Mouse (Mus musculus) forebrain, embryonic 13.5 days (tissue): Measurements from ENCODE around the gene Phf24. TPM values are rescaled to one million over a fixed set of nuclear protein-coding genes. Genes with fewer than 3 reads are reported as not detected.
A peak's percentile ranks its signal among the peaks of the same experiment; 100 is the strongest.

Source experiments
- ATAC-seq: fragments of 200-750 bp; cut with Nextera tagmentation; 2 replicates; pipeline ENCODE4 v1.8.0; 2017
- H3K27ac ChIP-seq: fragments of 300-500 bp; sonication (generic); 2 replicates; pipeline ENCODE4 v1.5.1; 2015; ENCODE audit warnings: inconsistent platforms, mild to moderate bottlenecking, moderate library complexity
- H3K27me3 ChIP-seq: fragments of 300-500 bp; sonication (generic); 2 replicates; pipeline ENCODE4 v1.6.1; 2015; ENCODE audit warnings: mild to moderate bottlenecking, inconsistent platforms
- H3K36me3 ChIP-seq: fragments of 300-500 bp; sonication (generic); 2 replicates; pipeline ENCODE4 v1.6.1; 2015; ENCODE audit warnings: mild to moderate bottlenecking, inconsistent platforms; ENCODE audit not compliant: poor library complexity, severe bottlenecking
- H3K4me1 ChIP-seq: fragments of 300-500 bp; sonication (generic); 2 replicates; pipeline ENCODE4 v1.6.1; 2015; ENCODE audit warnings: inconsistent platforms
- H3K4me2 ChIP-seq: fragments of 300-500 bp; sonication (generic); 2 replicates; pipeline ENCODE4 v1.6.1; 2015; ENCODE audit warnings: inconsistent platforms, mild to moderate bottlenecking, moderate library complexity
- H3K4me3 ChIP-seq: fragments of 300-500 bp; sonication (generic); 2 replicates; pipeline ENCODE4 v1.5.1; 2015; ENCODE audit warnings: mild to moderate bottlenecking, inconsistent platforms
- H3K9ac ChIP-seq: fragments of 300-500 bp; sonication (generic); 2 replicates; pipeline ENCODE4 v1.6.1; 2015; ENCODE audit warnings: mild to moderate bottlenecking, inconsistent platforms
- H3K9me3 ChIP-seq: fragments of 300-500 bp; sonication (generic); replicated peaks from 2 replicates; pipeline ENCODE4 v1.6.1; 2016; ENCODE audit warnings: inconsistent platforms
- WGBS: fragments of 180-500 bp; shearing (Covaris S2); methylation state at CpG from one replicate; pipeline ENCODE4 v1.1.7; 2015; 5-methylcytosine and 5-hydroxymethylcytosine counted together
- polyA plus RNA-seq: library from polyadenylated mRNA; unstranded; fragments of >200 nt; fragmentation: Nextera tagmentation; extraction: Ambion mirVana; gene quantifications from 2 replicates; pipeline ENCODE4 v1.2.1, GENCODE M21; 2015

The Phf24 gene
- polyA plus RNA-seq, 1 experiment from 2014 or later: 8.2 TPM

GRCm38 (mm10) chr4:42952563-42952962 is 36.1 kb downstream of the Phf24 start:
- peaks cover 29% of the 10 kb centered on the region for H3K36me3 ChIP-seq
- H3K4me2 ChIP-seq: peak overlapping the region; percentile 98
- peak overlapping the region; percentile 91 for H3K9ac ChIP-seq
- no peaks in the 10 kb centered on the region for H3K27me3 ChIP-seq
- H3K27ac ChIP-seq: peak overlapping the region; percentile 97
- peak overlapping the region; percentile 69 for H3K4me3 ChIP-seq
- no peak for ATAC-seq
- H3K4me1 ChIP-seq: peaks cover 71% of the 10 kb centered on the region
- H3K9me3 ChIP-seq: no peaks in the 10 kb centered on the region
- 87% methylated on average over 7 of the region's 7 CpGs for WGBS

GRCm38 (mm10) chr4:42953435-42954094 is 37.1 kb downstream of the Phf24 start:
- 8% methylated on average over 10 of the region's 10 CpGs for WGBS
- Histone ChIP-seq H3K27me3 (no peaks in the 10 kb centered on the region), H3K4me2 (peak overlapping the region; percentile 98), H3K9me3 (no peaks in the 10 kb centered on the region), H3K9ac (peak overlapping the region; percentile 91), H3K4me3 (peak overlapping the region; percentile 69), H3K27ac (peak overlapping the region; percentile 97), H3K36me3 (peaks cover 38% of the 10 kb centered on the region), H3K4me1 (peaks cover 61% of the 10 kb centered on the region)
- no peak for ATAC-seq

- H3K36me3 ChIP-seq: peaks cover 46% of the 10 kb centered on the region
- peaks cover 53% of the 10 kb centered on the region for H3K4me1 ChIP-seq
- H3K9ac ChIP-seq: no peak overlapping the region; the same call in 1 of the 2 replicates
- no peaks in the 10 kb centered on the region for H3K27me3 ChIP-seq
- 6% methylated on average over 10 of the region's 10 CpGs for WGBS
- H3K4me2 ChIP-seq: peak overlapping the region; percentile 98
- no peak overlapping the region for H3K4me3 ChIP-seq
- no peak for ATAC-seq
- H3K9me3 ChIP-seq: no peaks in the 10 kb centered on the region
- peak overlapping the region; percentile 97 for H3K27ac ChIP-seq
Measured at GRCm38 (mm10) chr4:42954297-42954696, 37.8 kb downstream of the Phf24 start.

- Histone ChIP-seq H3K27ac (no peak overlapping the region), H3K9me3 (no peaks in the 10 kb centered on the region), H3K36me3 (peaks cover 51% of the 10 kb centered on the region), H3K4me1 (peaks cover 51% of the 10 kb centered on the region), H3K9ac (no peak overlapping the region), H3K4me2 (no peak overlapping the region), H3K27me3 (no peaks in the 10 kb centered on the region), H3K4me3 (no peak overlapping the region)
- WGBS: 93% methylated on average over 3 of the region's 3 CpGs
- ATAC-seq: no peak
Measured at GRCm38 (mm10) chr4:42955200-42955599, 38.7 kb downstream of the Phf24 start.

- Histone ChIP-seq H3K27me3 (no peaks in the 10 kb centered on the region), H3K27ac (no peak overlapping the region), H3K4me2 (no peak overlapping the region), H3K4me1 (peaks cover 38% of the 10 kb centered on the region), H3K4me3 (no peak overlapping the region), H3K9me3 (no peaks in the 10 kb centered on the region), H3K9ac (no peak overlapping the region), H3K36me3 (peaks cover 51% of the 10 kb centered on the region)
- WGBS: 96% methylated on average over 17 of the region's 17 CpGs
- no peak for ATAC-seq
Measured at GRCm38 (mm10) chr4:42956581-42956980, 40.1 kb downstream of the Phf24 start.

- no peak overlapping the region for H3K4me2 ChIP-seq
- no peak overlapping the region for H3K9ac ChIP-seq
- no peaks in the 10 kb centered on the region for H3K27me3 ChIP-seq
- H3K9me3 ChIP-seq: no peaks in the 10 kb centered on the region
- no peak overlapping the region for H3K27ac ChIP-seq
- H3K4me3 ChIP-seq: no peak overlapping the region
- 76% methylated on average over 11 of the region's 11 CpGs for WGBS
- H3K4me1 ChIP-seq: peaks cover 30% of the 10 kb centered on the region
- ATAC-seq: no peak
- H3K36me3 ChIP-seq: peaks cover 51% of the 10 kb centered on the region
Measured at GRCm38 (mm10) chr4:42957306-42957705, 40.8 kb downstream of the Phf24 start.

- no peak overlapping the region for H3K9ac ChIP-seq
- H3K4me1 ChIP-seq: peaks cover 24% of the 10 kb centered on the region
- no peak overlapping the region for H3K27ac ChIP-seq
- H3K27me3 ChIP-seq: no peaks in the 10 kb centered on the region
- H3K4me2 ChIP-seq: no peak overlapping the region
- H3K36me3 ChIP-seq: peaks cover 51% of the 10 kb centered on the region
- 90% methylated on average over 8 of the region's 8 CpGs for WGBS
- no peaks in the 10 kb centered on the region for H3K9me3 ChIP-seq
- H3K4me3 ChIP-seq: no peak overlapping the region
- no peak for ATAC-seq
Measured at GRCm38 (mm10) chr4:42957979-42958378, 41.5 kb downstream of the Phf24 start.

GRCm38 (mm10) chr4:42958942-42959341 is 42.5 kb downstream of the Phf24 start:
- H3K4me1 ChIP-seq: peaks cover 14% of the 10 kb centered on the region
- H3K27ac ChIP-seq: no peak overlapping the region; the same call in 1 of the 2 replicates
- no peak overlapping the region for H3K4me3 ChIP-seq
- WGBS: 68% methylated on average over 8 of the region's 8 CpGs
- no peak overlapping the region for H3K9ac ChIP-seq
- no peak for ATAC-seq
- H3K9me3 ChIP-seq: no peaks in the 10 kb centered on the region
- H3K4me2 ChIP-seq: no peak overlapping the region
- no peaks in the 10 kb centered on the region for H3K27me3 ChIP-seq
- H3K36me3 ChIP-seq: peaks cover 46% of the 10 kb centered on the region

GRCm38 (mm10) chr4:42959382-42959781 is 42.9 kb downstream of the Phf24 start:
- Histone ChIP-seq H3K27ac (no peak overlapping the region; the same call in 1 of the 2 replicates), H3K4me3 (no peak overlapping the region), H3K4me1 (peaks cover 10% of the 10 kb centered on the region), H3K9ac (no peak overlapping the region), H3K27me3 (0 out of 2 replicates have a peak, but pooled peaks cover 1% of the 10 kb centered on the region), H3K9me3 (no peaks in the 10 kb centered on the region), H3K36me3 (peaks cover 46% of the 10 kb centered on the region), H3K4me2 (no peak overlapping the region)
- 78% methylated on average over 4 of the region's 4 CpGs for WGBS
- ATAC-seq: no peak

GRCm38 (mm10) chr4:42961592-42961991 is 45.1 kb downstream of the Phf24 start:
- WGBS: 25% methylated on average over 4 of the region's 4 CpGs
- H3K4me3 ChIP-seq: no peak overlapping the region
- ATAC-seq: no peak
- peaks cover 31% of the 10 kb centered on the region for H3K36me3 ChIP-seq
- H3K27me3 ChIP-seq: 0 out of 2 replicates have a peak, but pooled peaks cover 3% of the 10 kb centered on the region
- no peak overlapping the region for H3K9ac ChIP-seq
- no peak overlapping the region for H3K27ac ChIP-seq
- peaks cover 4% of the 10 kb centered on the region; the same call in 1 of the 2 replicates for H3K4me1 ChIP-seq
- no peak overlapping the region for H3K4me2 ChIP-seq
- no peaks in the 10 kb centered on the region for H3K9me3 ChIP-seq

- H3K4me1 ChIP-seq: peaks cover 4% of the 10 kb centered on the region; the same call in 1 of the 2 replicates
- 98% methylated on average over 2 of the region's 2 CpGs for WGBS
- H3K9me3 ChIP-seq: no peaks in the 10 kb centered on the region
- H3K36me3 ChIP-seq: peaks cover 13% of the 10 kb centered on the region
- H3K27me3 ChIP-seq: 0 out of 2 replicates have a peak, but pooled peaks cover 3% of the 10 kb centered on the region
- H3K27ac ChIP-seq: no peak overlapping the region
- no peak for ATAC-seq
- no peak overlapping the region for H3K4me2 ChIP-seq
- H3K9ac ChIP-seq: no peak overlapping the region
- no peak overlapping the region for H3K4me3 ChIP-seq
Measured at GRCm38 (mm10) chr4:42963480-42963879, 47.0 kb downstream of the Phf24 start.

- no peaks in the 10 kb centered on the region for H3K9me3 ChIP-seq
- 0 out of 2 replicates have a peak, but pooled peaks cover 3% of the 10 kb centered on the region for H3K27me3 ChIP-seq
- no peaks in the 10 kb centered on the region for H3K36me3 ChIP-seq
- H3K9ac ChIP-seq: no peak overlapping the region
- WGBS: 12% methylated on average over 12 of the region's 12 CpGs
- H3K27ac ChIP-seq: no peak overlapping the region
- H3K4me3 ChIP-seq: no peak overlapping the region
- peaks cover 4% of the 10 kb centered on the region; the same call in 1 of the 2 replicates for H3K4me1 ChIP-seq
- H3K4me2 ChIP-seq: peak overlapping the region; percentile 33
- ATAC-seq: peak; percentile 69
Measured at GRCm38 (mm10) chr4:42965039-42965719, 48.7 kb downstream of the Phf24 start.
